Mouse (Mus musculus) mouse trophoblast stem cell (cell line): Measurements from ENCODE around the gene Ramp1.

Experiments
- in situ Hi-C, 2 experiments: fragments of 300-500 bp; cut with MseI, MboI; formaldehyde crosslinking; loops; 2 replicates in 1 of 2; 3 replicates in 1 of 2; pipeline ENCODE4 v1.15.1; 2025

Gene Ramp1

DNA sequence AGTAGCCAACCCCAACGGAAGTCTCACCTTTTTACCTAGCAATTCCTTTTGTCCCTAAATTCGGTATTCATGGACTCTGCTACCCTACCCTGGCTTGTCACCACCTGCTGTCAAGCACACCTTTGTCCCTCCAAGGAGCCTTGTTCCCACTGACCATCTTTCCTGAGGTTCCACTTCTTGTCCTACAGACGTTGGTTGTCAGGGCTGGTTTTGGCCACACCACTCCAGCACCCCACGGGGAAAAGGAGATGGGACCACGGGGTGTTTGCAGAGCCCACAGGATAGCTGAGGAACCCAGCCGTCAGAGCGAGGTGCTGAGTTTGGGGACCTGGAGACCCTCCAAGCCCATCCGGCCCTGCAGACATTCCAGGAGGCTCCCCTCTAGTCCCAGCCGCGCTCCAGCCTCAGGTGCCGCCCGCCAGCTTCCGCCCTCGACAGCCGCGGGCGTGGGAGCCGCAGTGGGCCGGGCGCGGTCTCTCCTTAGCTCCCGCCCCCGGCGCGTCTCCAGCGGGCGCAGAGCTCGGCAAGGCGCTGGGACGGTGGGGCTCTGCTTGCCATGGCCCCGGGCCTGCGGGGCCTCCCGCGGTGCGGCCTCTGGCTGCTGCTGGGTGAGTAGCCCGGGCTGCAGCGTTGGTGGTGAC lies at the start of gene Ramp1:
Gene Ramp1 (plus strand): TSS at position 290 of the 641 bp plus-strand sequence.
- in situ Hi-C loops = no loop called here

DNA sequence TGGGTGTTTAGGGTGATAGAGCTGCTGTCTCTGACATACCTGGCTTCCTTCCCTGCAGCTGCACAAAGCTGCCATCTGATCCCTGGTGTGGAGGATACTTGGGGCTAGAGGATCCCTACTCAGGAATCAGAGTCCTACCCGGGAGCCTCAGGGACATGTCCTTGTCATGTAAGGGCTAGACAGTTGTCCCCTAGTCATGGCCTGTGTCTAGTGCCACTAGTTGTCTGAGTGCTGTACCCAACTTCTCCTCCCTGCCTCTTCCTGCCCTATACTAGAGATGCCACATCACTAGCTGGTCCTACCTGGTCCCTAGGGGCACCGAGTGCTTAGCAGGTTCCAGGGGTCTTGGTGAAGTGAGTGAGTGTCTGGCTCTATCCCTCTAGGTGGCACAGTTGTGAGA lies 42.6 kb upstream of the Ramp1 start:
- in situ Hi-C loops = no loop called here

DNA sequence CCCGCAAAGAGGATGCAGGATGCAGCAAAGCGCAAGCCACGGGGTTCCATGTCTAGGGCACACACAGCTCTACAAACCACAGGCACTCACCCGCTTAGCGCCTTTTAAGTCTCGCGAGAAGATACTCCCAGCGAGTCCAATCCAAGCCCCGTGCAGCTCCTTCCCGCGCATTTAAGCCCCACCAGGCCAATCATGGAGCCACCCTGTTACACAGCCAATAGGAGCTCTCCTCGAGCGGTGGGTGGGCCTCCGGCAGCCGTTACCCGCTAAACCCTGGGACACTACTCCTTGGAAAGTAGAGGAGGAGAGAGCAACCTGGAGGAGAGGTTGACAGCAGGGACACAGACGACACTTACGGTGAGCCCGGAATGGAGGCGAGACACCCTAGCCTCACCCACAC lies 34.8 kb upstream of the Ramp1 start, which contains the start of gene Rbm44:
Gene Rbm44 (plus strand): TSS at position 277 of the 400 bp plus-strand sequence.
- in situ Hi-C loops = no loop called here

DNA sequence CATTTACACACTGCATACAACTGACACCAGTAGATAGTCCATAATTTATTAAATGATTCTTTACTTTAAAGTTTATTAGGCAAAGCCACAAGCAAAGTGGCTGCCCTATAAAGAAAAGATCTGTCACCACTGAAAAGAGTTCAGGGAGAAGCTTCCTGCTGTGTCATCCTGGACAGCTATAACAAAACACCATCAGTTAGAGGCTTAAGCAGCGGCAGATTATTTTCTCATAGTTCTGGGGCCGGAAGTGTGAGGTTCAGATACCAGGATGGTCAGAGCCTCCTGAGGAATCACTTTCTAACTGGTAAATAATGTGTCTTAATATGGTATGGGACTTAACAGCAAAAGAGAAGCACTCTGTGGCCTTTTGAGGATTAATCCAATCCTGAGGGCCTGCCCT lies 28.1 kb upstream of the Ramp1 start:
- in situ Hi-C loops = no loop called here

DNA sequence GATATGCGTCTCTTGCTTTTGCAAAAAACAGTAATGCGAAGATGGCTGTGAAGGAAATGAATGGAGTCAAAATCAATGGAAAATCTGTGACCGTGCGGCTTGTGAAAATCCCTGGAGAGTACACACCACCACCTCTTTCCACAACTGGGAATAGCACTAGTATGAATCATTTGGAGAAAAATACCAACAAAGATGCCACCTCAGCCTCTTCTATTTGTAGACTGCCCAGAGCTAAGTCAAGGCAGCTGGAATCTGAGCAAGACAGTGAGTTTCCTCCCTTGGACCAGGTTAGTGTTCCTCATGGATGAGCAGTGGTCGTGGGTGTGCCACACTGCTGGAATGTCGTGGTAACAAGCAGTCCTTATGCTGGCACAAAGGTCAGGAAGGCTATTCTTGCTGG lies 12.8 kb upstream of the Ramp1 start:
- in situ Hi-C loops = no loop called here

DNA sequence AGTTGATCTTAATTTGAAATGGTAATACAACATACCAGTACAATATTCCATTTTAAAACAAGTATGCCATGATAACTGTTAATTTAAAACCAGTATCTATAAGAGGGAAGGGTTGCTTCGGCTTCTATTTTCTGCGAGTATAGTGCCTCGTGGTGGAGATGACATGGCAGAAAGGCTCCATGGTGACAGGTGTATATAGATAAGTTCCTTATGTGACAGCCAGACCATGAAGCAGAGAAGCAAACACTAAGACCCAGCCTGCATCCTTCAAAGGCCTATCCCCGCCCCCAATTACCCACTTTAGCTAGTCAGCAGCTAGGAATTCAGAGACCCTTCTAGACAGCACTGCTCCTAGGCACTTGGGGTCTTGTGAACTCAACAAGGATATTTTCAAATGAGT lies 10.5 kb upstream of the Ramp1 start:
- in situ Hi-C loops = no loop called here

DNA sequence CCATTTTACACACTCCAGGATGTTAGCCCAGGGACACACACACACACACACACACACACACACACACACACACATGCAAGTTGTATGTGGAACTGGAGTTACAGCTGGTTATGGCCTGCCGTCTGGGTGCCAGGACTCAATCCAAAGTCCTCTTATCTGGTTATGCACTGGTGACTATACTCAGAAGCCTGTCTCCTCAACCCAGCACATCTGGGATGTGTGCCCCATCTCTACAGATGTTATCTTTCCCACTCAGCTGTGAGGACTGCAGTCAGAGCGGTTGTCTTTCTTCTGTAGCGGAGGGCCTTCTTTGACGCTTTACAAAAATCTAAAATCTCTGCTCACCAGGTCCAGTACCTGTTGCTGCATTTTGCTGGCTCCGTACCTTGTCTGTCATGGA lies 4.8 kb upstream of the Ramp1 start:
- in situ Hi-C loops = no loop called here

DNA sequence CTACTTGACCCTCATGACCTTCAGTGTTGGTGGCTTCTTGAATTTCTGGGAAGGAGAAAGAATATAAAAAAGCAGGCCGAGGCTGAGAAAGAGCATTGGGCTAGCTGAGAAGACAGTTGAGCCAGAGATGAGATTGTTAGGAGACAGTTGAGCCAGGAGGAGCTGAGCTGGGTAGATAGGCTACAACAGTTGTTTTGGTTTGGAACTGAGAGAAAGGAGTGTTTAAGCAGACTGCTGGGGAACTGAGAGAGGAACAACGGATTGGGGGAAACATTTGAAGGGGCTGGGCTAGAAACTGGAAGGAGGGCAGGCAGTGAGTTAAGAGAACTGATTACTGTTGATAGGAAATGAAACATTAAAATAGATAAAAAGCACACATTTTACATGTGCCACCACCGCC lies 3.6 kb upstream of the Ramp1 start:
- in situ Hi-C loops = no loop called here

DNA sequence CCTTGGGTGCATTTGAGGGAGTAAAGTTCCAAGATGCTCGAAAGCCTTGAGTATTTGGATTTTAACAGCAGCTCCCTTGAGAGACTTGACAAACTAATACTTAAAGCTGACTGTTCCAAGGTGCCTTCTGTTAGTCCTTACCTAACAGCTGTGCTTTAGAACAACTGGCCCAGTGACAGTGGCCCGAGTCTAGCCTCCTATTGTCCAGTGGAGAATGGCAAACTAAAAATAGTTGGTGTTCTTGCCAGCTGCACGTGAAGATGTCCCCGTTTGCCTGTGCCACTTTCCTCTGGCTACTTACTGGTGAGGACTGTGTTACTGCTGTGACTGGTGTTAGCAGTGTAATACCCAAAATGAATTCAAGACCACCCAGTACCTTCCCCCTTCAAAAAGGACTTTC lies 2.8 kb upstream of the Ramp1 start:
- in situ Hi-C loops = no loop called here

DNA sequence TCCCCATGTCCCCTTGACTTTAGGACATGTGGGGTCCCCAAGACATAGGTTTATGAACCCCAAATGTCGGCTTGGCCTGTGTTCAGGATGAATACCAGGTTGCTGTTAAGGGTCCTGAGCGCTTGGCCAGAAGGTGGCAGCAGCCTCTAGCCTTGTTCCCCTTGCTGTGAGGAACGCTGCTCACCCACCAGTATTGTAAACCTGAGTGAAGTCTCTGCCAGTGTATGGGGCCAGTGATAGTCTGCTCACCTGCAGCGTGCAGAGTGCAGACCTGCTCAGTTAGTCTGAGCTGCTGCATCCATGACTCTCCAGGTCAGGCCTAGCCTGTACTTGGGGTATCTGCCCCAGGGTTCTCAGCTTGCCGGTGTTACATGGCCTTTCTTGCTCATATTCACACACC lies 536 bp upstream of the Ramp1 start:
- in situ Hi-C loops = no loop called here

DNA sequence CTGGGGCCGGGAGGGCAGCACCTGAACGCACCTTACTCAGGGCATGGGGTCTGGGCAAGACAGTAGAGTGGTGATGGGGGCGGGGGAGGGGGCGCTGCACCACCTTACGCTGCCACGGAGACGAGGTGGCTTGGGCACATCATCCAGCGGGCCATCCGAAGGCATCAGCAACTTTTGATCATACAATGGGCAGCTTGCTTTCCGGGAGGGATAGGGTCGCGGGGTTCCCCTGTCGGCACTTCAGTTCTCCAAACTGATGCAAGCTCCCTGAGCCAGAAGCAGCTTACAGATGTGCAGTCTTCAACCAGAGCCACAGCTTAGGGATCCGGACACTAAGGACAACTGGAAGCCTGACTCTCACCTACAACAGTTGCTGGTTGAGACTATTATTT lies 548 bp downstream of the Ramp1 start:
- in situ Hi-C loops = no loop called here

DNA sequence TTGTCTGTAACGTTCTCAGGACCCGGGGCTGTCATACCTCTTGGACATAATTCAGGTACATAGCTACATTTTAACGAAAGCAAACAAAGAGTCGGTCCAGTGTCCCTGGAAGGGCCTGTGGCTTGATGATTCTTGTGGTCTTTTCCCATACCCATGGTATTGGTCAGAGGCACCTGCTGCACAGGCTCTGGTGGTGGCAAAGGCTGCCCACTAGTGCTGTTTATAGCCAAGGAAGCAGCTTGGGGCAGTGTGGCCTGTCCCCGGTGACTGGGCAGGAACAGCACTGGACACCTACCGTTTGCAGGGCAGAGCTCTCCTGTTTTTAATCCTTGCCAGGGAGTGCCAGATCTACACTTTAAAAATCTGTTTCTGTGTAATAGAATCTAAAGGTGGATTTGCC lies 1.1 kb downstream of the Ramp1 start:
- in situ Hi-C loops = no loop called here

DNA sequence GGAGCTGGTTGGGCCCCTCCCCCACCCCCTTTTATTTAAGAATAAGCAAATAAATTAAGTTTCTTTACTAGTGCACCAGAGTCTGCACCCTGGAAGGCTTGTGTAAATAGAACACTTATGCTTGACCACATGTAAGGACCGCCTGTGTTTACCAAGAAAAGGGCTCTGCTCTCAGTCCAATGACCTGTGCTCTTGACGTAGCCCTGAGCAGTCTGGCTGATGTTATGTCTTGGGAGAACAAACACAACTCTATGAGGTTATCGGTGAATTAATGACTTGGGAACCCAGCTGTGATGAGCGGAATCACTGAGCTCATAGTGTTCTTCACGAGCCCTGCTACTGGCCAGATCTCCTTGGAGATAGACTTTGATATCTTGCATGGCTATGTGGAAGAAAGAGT lies 1.6 kb downstream of the Ramp1 start:
- in situ Hi-C loops = no loop called here

DNA sequence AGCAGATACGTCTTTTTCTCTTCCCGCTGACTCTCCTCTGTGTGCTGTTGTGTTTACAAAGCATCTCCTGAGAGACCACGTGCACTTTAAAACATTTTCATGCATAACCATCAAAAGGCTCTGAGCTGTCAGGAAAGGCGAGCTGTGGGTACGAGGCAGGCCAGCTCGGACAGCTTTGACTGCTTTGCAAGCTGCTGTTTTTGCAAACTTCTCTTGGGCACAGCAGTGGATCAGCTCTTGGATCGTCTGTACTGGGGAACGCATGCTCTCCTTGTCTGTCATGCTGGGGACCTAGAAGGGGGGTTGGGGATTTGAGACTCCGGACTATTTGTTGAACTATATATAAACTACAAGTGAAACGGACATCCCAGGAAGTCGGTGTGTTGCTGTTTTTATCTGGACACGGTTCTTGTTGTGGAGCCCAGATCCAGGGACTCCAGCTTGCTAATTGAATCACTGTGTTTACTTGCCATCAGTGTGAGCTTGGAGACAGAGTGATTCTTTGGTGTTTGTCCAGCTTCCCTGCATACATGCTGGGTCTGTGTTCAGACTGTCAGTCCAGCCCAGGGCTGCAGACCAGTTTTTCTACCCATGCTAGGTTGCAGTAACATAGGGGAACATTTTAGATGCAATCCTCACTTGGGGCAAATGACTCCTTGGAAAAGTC lies 2.3 kb downstream of the Ramp1 start:
- in situ Hi-C loops = no loop called here

DNA sequence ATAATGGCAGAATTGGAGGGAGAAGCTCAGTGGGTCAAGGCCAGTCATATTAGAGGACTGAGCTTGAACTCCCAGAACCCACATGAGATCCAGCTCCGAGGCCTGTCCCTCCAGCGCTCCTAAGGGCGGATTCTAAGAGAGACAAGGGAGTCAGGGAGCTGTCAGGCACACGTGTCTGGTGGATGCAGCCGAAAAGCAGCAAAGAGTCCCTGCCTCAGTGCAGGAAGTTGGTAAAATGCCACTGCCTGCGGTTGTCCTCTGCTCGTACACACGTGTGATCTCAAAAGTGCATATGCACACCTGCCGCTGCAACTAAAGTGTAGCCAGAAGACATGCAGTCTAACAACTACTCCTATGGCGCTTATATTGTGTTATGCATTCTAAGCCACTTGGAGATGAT lies 3.7 kb downstream of the Ramp1 start:
- in situ Hi-C loops = no loop called here

DNA sequence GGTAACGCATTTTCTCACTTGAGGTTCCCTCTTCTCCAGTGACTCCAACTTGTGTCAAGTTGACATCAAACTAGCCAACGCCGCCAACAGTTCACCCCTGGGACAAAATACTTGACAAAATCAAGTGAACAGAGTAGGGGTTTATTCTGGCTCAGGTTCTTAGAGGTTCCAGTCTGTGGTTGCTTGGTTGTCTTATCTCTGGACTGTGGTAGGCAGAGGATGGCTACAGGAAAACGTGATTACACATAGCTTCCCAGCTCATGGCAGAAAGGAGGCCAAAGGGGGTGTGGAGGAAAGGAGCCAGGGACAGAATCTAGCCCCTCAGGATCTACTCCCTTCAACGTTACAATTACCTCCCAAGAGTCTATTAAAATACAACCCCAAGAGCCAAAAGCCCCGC lies 7.1 kb downstream of the Ramp1 start:
- in situ Hi-C loops = no loop called here

DNA sequence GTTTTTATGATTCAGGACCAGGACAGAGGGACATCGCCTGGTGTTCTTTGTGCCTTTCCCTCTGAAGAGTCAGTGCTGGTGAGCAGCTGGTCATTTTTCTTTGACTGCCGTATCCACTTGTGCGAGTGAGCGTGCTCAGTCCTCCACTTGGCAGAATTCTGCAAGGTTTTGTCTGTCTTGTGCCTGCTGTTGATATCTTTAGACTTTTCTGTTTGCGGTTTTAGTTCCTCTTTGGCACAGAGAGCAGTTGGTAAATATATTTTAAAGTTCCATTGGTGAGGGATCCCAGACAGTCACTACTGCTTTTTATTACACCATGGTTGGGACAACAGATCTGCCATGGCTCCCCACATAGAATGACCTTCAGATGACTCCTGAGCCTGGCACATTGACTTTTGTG lies 7.7 kb downstream of the Ramp1 start:
- in situ Hi-C loops = no loop called here

DNA sequence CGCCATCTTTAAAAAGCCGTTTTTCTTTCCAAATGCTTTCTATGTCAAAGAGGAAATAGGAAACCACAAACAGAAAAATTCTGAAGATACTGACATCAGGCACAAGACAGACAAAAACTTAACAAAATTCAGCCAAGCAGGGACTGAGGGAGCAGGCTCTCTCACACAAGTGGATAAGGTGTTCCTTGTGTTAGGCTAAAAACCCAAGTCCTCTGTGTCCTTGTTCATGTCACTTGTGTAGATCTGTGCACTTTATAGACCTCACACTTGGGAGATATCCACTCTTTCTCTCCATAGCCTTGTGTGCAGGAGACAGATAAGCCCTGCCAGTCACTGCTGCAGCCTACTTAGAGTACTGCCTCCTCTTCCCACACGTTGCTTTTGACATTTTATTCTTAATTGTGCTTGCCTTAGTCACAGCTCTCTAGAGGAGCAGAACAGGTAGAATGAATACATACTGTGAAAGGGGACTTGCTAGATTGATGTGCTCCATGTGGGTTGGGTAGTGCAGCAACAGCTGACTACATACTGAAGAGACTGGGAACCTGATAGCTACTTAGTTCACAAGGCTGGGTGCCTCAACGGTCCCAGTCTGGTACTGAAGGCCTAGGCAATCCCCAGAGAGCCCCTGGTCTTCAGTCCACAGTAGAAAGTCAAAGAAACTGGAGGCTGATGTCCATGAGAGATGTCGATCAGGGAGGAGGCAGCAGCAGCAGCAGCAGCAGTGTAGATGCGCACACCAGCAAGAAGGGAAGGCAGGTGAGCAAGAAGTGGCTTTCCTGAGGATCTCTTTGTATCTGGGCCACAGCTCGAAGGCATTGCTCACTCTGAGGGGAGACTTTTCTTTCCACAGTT lies 8.4 kb downstream of the Ramp1 start:
- in situ Hi-C loops = no loop called here

DNA sequence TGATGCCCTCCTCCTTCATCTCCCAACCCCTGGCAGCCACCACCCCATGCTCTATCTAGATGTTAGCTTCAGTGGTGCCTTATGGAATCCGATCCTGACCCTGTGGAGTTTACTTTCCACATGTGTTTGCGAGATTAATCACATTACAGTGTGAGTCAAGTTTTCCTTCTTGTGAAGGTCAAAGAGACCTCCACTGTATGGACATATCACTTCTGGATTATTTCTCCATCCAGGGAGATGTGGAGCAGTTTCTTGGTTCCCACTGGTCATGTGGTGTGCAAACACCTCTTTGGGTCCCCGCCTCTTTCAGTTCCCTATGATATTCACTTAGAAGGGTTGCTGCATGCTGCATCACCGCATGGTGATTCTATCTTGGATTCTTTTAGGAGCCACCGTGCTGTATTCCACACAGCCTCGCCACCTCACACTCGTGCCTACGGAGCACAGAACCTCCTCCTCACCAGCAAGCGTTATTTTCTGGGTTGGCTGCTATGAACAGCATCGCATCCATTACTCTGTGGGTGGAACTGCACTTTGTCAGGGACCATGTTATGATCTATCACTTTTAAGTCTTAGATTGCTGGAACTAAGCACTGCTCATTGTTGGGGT lies 9.3 kb downstream of the Ramp1 start:
- in situ Hi-C loops = no loop called here

DNA sequence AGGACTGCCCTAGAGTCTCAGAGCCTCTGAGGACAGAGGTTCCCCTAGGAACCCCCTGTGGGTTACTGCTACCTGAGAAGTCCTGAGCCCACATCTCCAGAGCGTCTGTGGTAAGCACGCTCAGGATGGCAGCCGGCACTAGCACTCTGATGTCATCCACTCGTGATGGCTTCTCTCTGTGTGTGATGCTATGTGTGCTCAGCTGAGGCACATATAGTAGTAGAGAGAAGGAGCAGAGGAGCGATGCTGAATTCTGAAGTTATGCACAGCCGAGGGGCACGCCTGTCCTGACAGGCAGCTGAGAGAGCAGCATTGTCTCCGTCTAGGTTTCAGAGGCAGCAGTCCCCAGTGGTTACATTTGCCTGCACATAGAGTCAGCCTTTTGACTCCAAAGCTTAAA lies 12.6 kb downstream of the Ramp1 start:
- in situ Hi-C loops = no loop called here

DNA sequence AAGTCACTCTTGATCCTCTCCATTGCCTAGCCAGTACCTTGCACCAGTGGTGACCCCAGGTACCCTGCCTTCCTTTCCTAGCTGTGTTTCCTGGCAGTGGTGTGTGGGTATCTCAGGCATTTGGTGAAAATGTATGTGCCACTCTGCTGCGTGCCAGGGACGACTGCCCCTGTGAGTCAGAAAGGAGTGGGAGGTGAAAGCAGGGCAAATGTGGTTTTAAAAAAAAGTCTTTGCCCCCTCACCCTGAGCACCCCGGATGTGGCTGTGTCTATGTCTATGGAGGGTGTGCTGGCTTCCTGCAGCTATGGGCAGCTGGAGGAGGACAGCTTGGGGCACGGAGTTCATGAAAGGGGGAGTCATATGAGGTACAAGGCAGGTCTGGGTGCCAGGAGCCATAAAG lies 13.6 kb downstream of the Ramp1 start:
- in situ Hi-C loops = no loop called here

DNA sequence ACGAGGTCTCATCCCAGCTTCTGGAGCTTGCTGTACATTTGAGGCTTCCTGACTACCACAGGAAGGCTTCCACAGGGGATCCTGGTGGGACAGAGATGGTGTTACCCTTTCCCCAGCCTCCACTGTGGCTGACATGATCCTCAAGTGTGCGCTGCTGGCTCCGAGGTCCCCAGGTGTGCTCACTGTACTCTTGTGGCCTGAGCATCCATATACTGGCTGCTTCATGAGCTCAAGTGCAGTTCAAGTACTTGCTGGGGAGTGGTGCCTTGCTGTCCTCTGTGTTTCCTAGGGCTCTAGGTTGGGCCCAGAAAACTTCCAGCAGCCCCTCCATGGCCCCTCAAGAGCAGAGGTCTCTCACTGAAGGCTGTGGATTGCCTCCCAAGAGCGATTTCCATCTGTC lies 14.1 kb downstream of the Ramp1 start:
- in situ Hi-C loops = no loop called here
